In genomic region chr9:114912680-114913649, GRCm38 (mm10) we compare ENCODE assay signal across 8 mouse cellular contexts. TPM values are rescaled to one million over a fixed set of nuclear protein-coding genes. Genes with fewer than 3 reads are reported as not detected.
DNase-seq lines count a peak whose midpoint lies in the region; ATAC-seq and TF ChIP-seq lines count a peak whose summit lies in the region.

No protein-coding gene starts in this region.

- no peak overlapping the region for H3K27ac ChIP-seq in intestine, postnatal 0 days (ENCODE audit: low read depth, low read length)
- H3K27ac ChIP-seq in intestine, embryonic 16.5 days (ENCODE audit: low read length) = no peak overlapping the region
- no peak overlapping the region for H3K27ac ChIP-seq in forebrain, postnatal 0 days (ENCODE audit: low read depth, low read length)
- H3K27ac ChIP-seq in midbrain, postnatal 0 days (ENCODE audit: low read depth, low read length) = no peak overlapping the region

- no peak overlapping the region for H3K9ac ChIP-seq in intestine, postnatal 0 days (ENCODE audit: low read depth, low read length)
- H3K9ac ChIP-seq in intestine, embryonic 16.5 days (ENCODE audit: low read depth, low read length) = no peak overlapping the region
- H3K9ac ChIP-seq in forebrain, postnatal 0 days = no peak overlapping the region
- H3K9ac ChIP-seq in midbrain, postnatal 0 days (replicated peaks; ENCODE audit: low read length, poor library complexity, severe bottlenecking) = no peak overlapping the region

- H3K9me3 ChIP-seq in intestine, postnatal 0 days (ENCODE audit: control insufficient read depth) = no peaks in the 10 kb centered on the region
- H3K9me3 ChIP-seq in intestine, embryonic 16.5 days (ENCODE audit: control insufficient read depth, low read length) = no peaks in the 10 kb centered on the region
- H3K9me3 ChIP-seq in forebrain, postnatal 0 days (ENCODE audit: low read length) = no peaks in the 10 kb centered on the region
- no peaks in the 10 kb centered on the region for H3K9me3 ChIP-seq in midbrain, postnatal 0 days (ENCODE audit: low read length)

- no peak overlapping the region for H3K4me2 ChIP-seq in intestine, postnatal 0 days (replicated peaks; ENCODE audit: low read depth)
- no peak overlapping the region for H3K4me2 ChIP-seq in intestine, embryonic 16.5 days (ENCODE audit: low read depth, low read length)
- H3K4me2 ChIP-seq in forebrain, postnatal 0 days (ENCODE audit: low read depth) = no peak overlapping the region
- H3K4me2 ChIP-seq in midbrain, postnatal 0 days (ENCODE audit: low read depth, low read length, poor library complexity, severe bottlenecking) = no peak overlapping the region

- peak; percentile 93 for TF ChIP-seq CTCF in intestine, postnatal 0 days (IDR thresholded peaks at IDR 0.05; ENCODE audit: low read depth)
- peak; percentile 93 for TF ChIP-seq CTCF in forebrain, postnatal 0 days (IDR thresholded peaks at IDR 0.05; ENCODE audit: low read depth)
- TF ChIP-seq CTCF in midbrain, postnatal 0 days (IDR thresholded peaks at IDR 0.05) = peak; percentile 91

- WGBS in intestine, postnatal 0 days = 50% methylated on average over 18 of the region's 18 CpGs
- WGBS in intestine, embryonic 16.5 days = 46% methylated on average over 18 of the region's 18 CpGs
- 37% methylated on average over 18 of the region's 18 CpGs for WGBS in forebrain, postnatal 0 days
- 44% methylated on average over 18 of the region's 18 CpGs for WGBS in midbrain, postnatal 0 days

- H3K27me3 ChIP-seq in intestine, postnatal 0 days (replicated peaks; ENCODE audit: control insufficient read depth, insufficient read depth, low read length) = no peaks in the 10 kb centered on the region
- no peaks in the 10 kb centered on the region for H3K27me3 ChIP-seq in intestine, embryonic 16.5 days (replicated peaks; ENCODE audit: control insufficient read depth, insufficient read depth, low read length)
- no peaks in the 10 kb centered on the region for H3K27me3 ChIP-seq in forebrain, postnatal 0 days (ENCODE audit: insufficient read depth, low read length)
- no peaks in the 10 kb centered on the region for H3K27me3 ChIP-seq in midbrain, postnatal 0 days (ENCODE audit: insufficient read depth, low read length)

- peak; percentile 54 for DNase-seq in c-Kit-positive CD71-positive TER-119-positive erythroid progenitor cells, embryonic 14.5 days (ENCODE audit: low spot score)
- peak; percentile 94 for DNase-seq in forebrain, postnatal 0 days
- peak; percentile 86 for DNase-seq in hindlimb bud, embryonic 11.5 days (ENCODE audit: extremely low spot score, low read depth, low spot score)
- peak; percentile 86 to 88 for DNase-seq in left cerebral cortex, postnatal 10 days (ENCODE audit: extremely low spot score in 1 of 2, low spot score in 2 of 2)
- peak; percentile 94 for DNase-seq in midbrain, postnatal 0 days (ENCODE audit: low spot score)
- DNase-seq in thymus, postnatal 0 days (ENCODE audit: low spot score) = peak; percentile 53

- no peak overlapping the region for H3K4me3 ChIP-seq in intestine, postnatal 0 days (ENCODE audit: low read depth, low read length)
- no peak overlapping the region for H3K4me3 ChIP-seq in intestine, embryonic 16.5 days (ENCODE audit: low read length)
- no peak overlapping the region for H3K4me3 ChIP-seq in forebrain, postnatal 0 days (ENCODE audit: low read depth, low read length)
- no peak overlapping the region for H3K4me3 ChIP-seq in midbrain, postnatal 0 days (ENCODE audit: low read depth, low read length)

- no peaks in the 10 kb centered on the region for H3K4me1 ChIP-seq in intestine, postnatal 0 days (replicated peaks; ENCODE audit: control insufficient read depth, insufficient read depth, low read length)
- H3K4me1 ChIP-seq in intestine, embryonic 16.5 days (ENCODE audit: control insufficient read depth, insufficient read depth, low read length) = peaks cover 4% of the 10 kb centered on the region; the same call in 1 of the 2 replicates
- H3K4me1 ChIP-seq in forebrain, postnatal 0 days (ENCODE audit: insufficient read depth) = no peaks in the 10 kb centered on the region
- no peaks in the 10 kb centered on the region for H3K4me1 ChIP-seq in midbrain, postnatal 0 days (ENCODE audit: insufficient read depth, low read length)

- intact Hi-C loops in left cerebral cortex, postnatal 10 days (cut with DNase I) = loop anchor here (2.0 to 10.0 kb wide), 2 partner anchors 44 to 332 kb away; no protein-coding TSS in a partner anchor

- ATAC-seq in intestine, postnatal 0 days = no peak
- ATAC-seq in intestine, embryonic 16.5 days = no peak
- peak; percentile 79 for ATAC-seq in forebrain, postnatal 0 days
- ATAC-seq in midbrain, postnatal 0 days (ENCODE audit: low FRiP score) = no peak

- H3K36me3 ChIP-seq in intestine, postnatal 0 days (ENCODE audit: control insufficient read depth, insufficient read depth) = peaks cover 66% of the 10 kb centered on the region
- peaks cover 10% of the 10 kb centered on the region; the same call in 1 of the 2 replicates for H3K36me3 ChIP-seq in intestine, embryonic 16.5 days (ENCODE audit: control insufficient read depth, insufficient read depth, low read length)
- H3K36me3 ChIP-seq in forebrain, postnatal 0 days (ENCODE audit: insufficient read depth) = peaks cover 41% of the 10 kb centered on the region
- peaks cover 26% of the 10 kb centered on the region for H3K36me3 ChIP-seq in midbrain, postnatal 0 days (ENCODE audit: insufficient read depth, low read length)

RNA-seq across cellular contexts. Expression of gene Gpd1l, which starts 20.8 kb away (rescaled TPM):
- polyA plus RNA-seq in intestine, postnatal 0 days (2015; fragmentation: Nextera tagmentation; extraction: Ambion mirVana) = 31.4 and 32.9 TPM in 2 replicates
- 25.4 and 27.4 TPM in 2 replicates for polyA plus RNA-seq in intestine, embryonic 16.5 days (2015; fragmentation: Nextera tagmentation; extraction: Ambion mirVana)
- 73.8 and 86.0 TPM in 2 replicates for total RNA-seq in forebrain, postnatal 0 days (2014; rRNA removed)
- 45.1 and 47.0 TPM in 2 replicates for polyA plus RNA-seq in forebrain, postnatal 0 days (2015; fragmentation: Nextera tagmentation; extraction: Ambion mirVana)
- total RNA-seq in left cerebral cortex, postnatal 10 days (2021) = 100 to 1,000 TPM; 106 to 108 TPM
- 72.1 and 77.7 TPM in 2 replicates for total RNA-seq in midbrain, postnatal 0 days (2014; rRNA removed)
- polyA plus RNA-seq in midbrain, postnatal 0 days (2015; fragmentation: Nextera tagmentation; extraction: Ambion mirVana) = 39.2 and 39.3 TPM in 2 replicates
- polyA plus RNA-seq in thymus, postnatal 0 days (2015; fragmentation: Nextera tagmentation; extraction: Ambion mirVana) = 14.5 and 16.4 TPM in 2 replicates
